Mouse (Mus musculus) lung, adult 2 months (tissue): Measurements from ENCODE around the gene Cldn3. TPM values are rescaled to one million over a fixed set of nuclear protein-coding genes. Genes with fewer than 3 reads are reported as not detected.
A peak's percentile ranks its signal among the peaks of the same experiment; 100 is the strongest.

ENCODE experiments used
- DNase-seq: peaks from one replicate; pipeline ENCODE4 v3.0.0; 2022
- H3K4me1 ChIP-seq: fragments of 200-500 bp; 2 replicates; pipeline ENCODE4 v1.6.1; 2011; ENCODE audit warnings: low read length; ENCODE audit not compliant: control insufficient read depth, insufficient read depth
- H3K4me3 ChIP-seq: fragments of 200-500 bp; replicated peaks from 2 replicates; pipeline ENCODE3; 2011; ENCODE audit warnings: low read depth, mild to moderate bottlenecking, control low read depth, low read length; ENCODE audit errors: extremely low read depth
- CTCF ChIP-seq: fragments of 200-500 bp; IDR thresholded peaks from 2 replicates; pipeline ENCODE4 v1.5.1; 2011; ENCODE audit warnings: mild to moderate bottlenecking, low read length, control low read depth; ENCODE audit not compliant: insufficient read depth
- POLR2A ChIP-seq: fragments of 200-500 bp; IDR thresholded peaks from 2 replicates; pipeline ENCODE4 v1.6.1; 2011; ENCODE audit warnings: low read depth, mild to moderate bottlenecking, control low read depth, low read length, borderline replicate concordance; ENCODE audit errors: extremely low read depth
- WGBS: fragments of 180-500 bp; shearing (Covaris S2); methylation state at CpG from one replicate; pipeline ENCODE4 v1.1.7; 2018; 5-methylcytosine and 5-hydroxymethylcytosine counted together
- polyA plus RNA-seq: library from polyadenylated mRNA; depleted of rRNA; stranded (reverse); fragments of >200 nt; gene quantifications from 2 replicates; pipeline ENCODE4 v1.2.3, GENCODE M21; 2012

Gene Cldn3
- polyA plus RNA-seq, 1 experiment: 333 TPM

- no peak for DNase-seq
- TF ChIP-seq POLR2A: no peak
- no peak for TF ChIP-seq CTCF
- 56% methylated on average over 26 of the region's 26 CpGs for WGBS
- Histone ChIP-seq H3K4me3 (no peak overlapping the region), H3K4me1 (peaks cover 4% of the 10 kb centered on the region; the same call in 1 of the 2 replicates)
Measured at GRCm38 (mm10) chr5:135011809-135012613, 26.0 kb downstream of the Cldn3 start.

- no peak overlapping the region for H3K4me3 ChIP-seq
- peak; percentile 80 for DNase-seq
- TF ChIP-seq POLR2A (no peak), CTCF (peak; percentile 77)
- 10% methylated on average over 16 of the region's 16 CpGs for WGBS
- peaks cover 4% of the 10 kb centered on the region; the same call in 1 of the 2 replicates for H3K4me1 ChIP-seq
Measured at GRCm38 (mm10) chr5:135012671-135013441, 26.8 kb downstream of the Cldn3 start.

- TF ChIP-seq CTCF (peak; percentile 98), POLR2A (no peak)
- no peak overlapping the region for H3K4me3 ChIP-seq
- WGBS: 13% methylated on average over 7 of the region's 7 CpGs
- no peaks in the 10 kb centered on the region; the same call in 1 of the 2 replicates for H3K4me1 ChIP-seq
- peak; percentile 88 for DNase-seq
Measured at GRCm38 (mm10) chr5:135015497-135015896, 29.5 kb downstream of the Cldn3 start.

GRCm38 (mm10) chr5:135016224-135016759, 30.3 kb downstream of the Cldn3 start:
- Histone ChIP-seq H3K4me3 (no peak overlapping the region), H3K4me1 (no peaks in the 10 kb centered on the region; the same call in 1 of the 2 replicates)
- no peak for TF ChIP-seq CTCF
- TF ChIP-seq POLR2A: no peak
- 44% methylated on average over 4 of the region's 4 CpGs for WGBS
- no peak for DNase-seq

GRCm38 (mm10) chr5:135021814-135022213, 35.8 kb downstream of the Cldn3 start:
- DNase-seq: peak; percentile 71
- TF ChIP-seq POLR2A (no peak), CTCF (no peak)
- Histone ChIP-seq H3K4me3 (no peak overlapping the region), H3K4me1 (0 out of 2 replicates have a peak, but pooled peaks cover 6% of the 10 kb centered on the region)
- WGBS: 10% methylated on average over 6 of the region's 6 CpGs

GRCm38 (mm10) chr5:135023344-135024173, 37.5 kb downstream of the Cldn3 start, which contains the start of gene Stx1a:
Gene Stx1a, plus strand, starts transcription at chr5:135023482.
- TF ChIP-seq POLR2A: peak; percentile 59; the same call in 1 of the 2 replicates
- no peak for TF ChIP-seq CTCF
- peak; percentile 80 for DNase-seq
- H3K4me1 ChIP-seq: peaks cover 6% of the 10 kb centered on the region; the same call in 1 of the 2 replicates
- under 1% methylated on average over 61 of the region's 61 CpGs for WGBS
- peak within 1 kb of the TSS; percentile 69 for H3K4me3 ChIP-seq

- TF ChIP-seq CTCF (no peak), POLR2A (no peak)
- no peak for DNase-seq
- 33% methylated on average over 11 of the region's 11 CpGs for WGBS
- no peak overlapping the region for H3K4me3 ChIP-seq
- H3K4me1 ChIP-seq: peaks cover 9% of the 10 kb centered on the region; the same call in 1 of the 2 replicates
Measured at GRCm38 (mm10) chr5:135024665-135025224, 38.7 kb downstream of the Cldn3 start.

GRCm38 (mm10) chr5:135025899-135026298, 39.9 kb downstream of the Cldn3 start:
- Histone ChIP-seq H3K4me3 (no peak overlapping the region), H3K4me1 (peaks cover 9% of the 10 kb centered on the region; the same call in 1 of the 2 replicates)
- TF ChIP-seq POLR2A (no peak), CTCF (no peak)
- DNase-seq: no peak
- 25% methylated on average over 7 of the region's 7 CpGs for WGBS
